25 mouse cellular contexts compared by ENCODE assay signal in genomic region chr7:12011491-12011890, GRCm38 (mm10). TPM values are rescaled to one million over a fixed set of nuclear protein-coding genes. Genes with fewer than 3 reads are reported as not detected.
A peak's percentile ranks its signal among the peaks of the same experiment; 100 is the strongest.
DNase-seq lines count a peak whose midpoint lies in the region; ATAC-seq and TF ChIP-seq lines count a peak whose summit lies in the region.
"Not testable (repeated sequence)": the region's sequence is repeated elsewhere in the genome, so short reads cannot be mapped to it uniquely, and the experiment has no call there.
"Had no signal": no experiment of that assay in that cellular context is flagged by ENCODE, and none has a peak within 500 bp of the region (broad histone marks: within the 10 kb centered on the region; RNA-seq: fewer than 3 reads in every experiment).

No protein-coding gene starts in this region.

- 91% methylated on average over 5 of the region's 5 CpGs for WGBS in hindbrain, embryonic 12.5 days
- 96% methylated on average over 5 of the region's 5 CpGs for WGBS in lung, embryonic 15.5 days
- 96% methylated on average over 5 of the region's 5 CpGs for WGBS in midbrain, postnatal 0 days

- H3K4me2 ChIP-seq in hindbrain, embryonic 12.5 days (replicated peaks); lung, embryonic 15.5 days; midbrain, postnatal 0 days (ENCODE audit: low read depth, low read length, poor library complexity, severe bottlenecking): not testable (repeated sequence)

- not testable (repeated sequence) for TF ChIP-seq CTCF in gastrocnemius, adult 2 months (IDR thresholded peaks at IDR 0.05); midbrain, postnatal 0 days (IDR thresholded peaks at IDR 0.05)

- H3K9ac ChIP-seq in hindbrain, embryonic 12.5 days; lung, embryonic 15.5 days; midbrain, postnatal 0 days (replicated peaks; ENCODE audit: low read length, poor library complexity, severe bottlenecking): not testable (repeated sequence)

- H3K4me3 ChIP-seq in gastrocnemius, adult 2 months; hindbrain, embryonic 12.5 days; lung, embryonic 15.5 days; midbrain, postnatal 0 days (ENCODE audit: low read depth, low read length): not testable (repeated sequence)

- ATAC-seq in hindbrain, embryonic 12.5 days (ENCODE audit: low FRiP score) = peak; percentile 59; the same call in 1 of the 2 replicates
- ATAC-seq in lung, embryonic 15.5 days (ENCODE audit: borderline replicate concordance, extremely low read depth, low FRiP score, low TSS enrichment) = 0 out of 2 replicates have a peak, but pooled peaks have one; percentile 10
- peak; percentile 38; the same call in 1 of the 2 replicates for ATAC-seq in midbrain, postnatal 0 days (ENCODE audit: low FRiP score)

- not testable (repeated sequence) for H3K4me1 ChIP-seq in hindbrain, embryonic 12.5 days; lung, embryonic 15.5 days; midbrain, postnatal 0 days (ENCODE audit: insufficient read depth, low read length)

- DNase-seq in ZHBTc4 (ENCODE audit: low read depth, low spot score) = peak; percentile 27
- DNase-seq in gastrocnemius, adult 2 months = peak; percentile 29
- peak; percentile 20 for DNase-seq in kidney, postnatal 10 days
- DNase-seq in midbrain, postnatal 0 days (ENCODE audit: low spot score) = not testable (repeated sequence)

- not testable (repeated sequence) for H3K27me3 ChIP-seq in hindbrain, embryonic 12.5 days; lung, embryonic 15.5 days; midbrain, postnatal 0 days (ENCODE audit: insufficient read depth, low read length)

- not testable (repeated sequence) for H3K27ac ChIP-seq in gastrocnemius, adult 2 months; hindbrain, embryonic 12.5 days; lung, embryonic 15.5 days; midbrain, postnatal 0 days (ENCODE audit: low read depth, low read length)

- not testable (repeated sequence) for H3K36me3 ChIP-seq in hindbrain, embryonic 12.5 days; lung, embryonic 15.5 days; midbrain, postnatal 0 days (ENCODE audit: insufficient read depth, low read length)

- peaks cover 64% of the 10 kb centered on the region for H3K9me3 ChIP-seq in hindbrain, embryonic 12.5 days (replicated peaks)
- H3K9me3 ChIP-seq in lung, embryonic 15.5 days = peaks cover 39% of the 10 kb centered on the region
- H3K9me3 ChIP-seq in midbrain, postnatal 0 days (ENCODE audit: low read length) = peaks cover 47% of the 10 kb centered on the region

- intact Hi-C loops in gastrocnemius, adult 2 months (cut with DNase I) = not testable (repeated sequence)

RNA-seq across cellular contexts. Expression of gene Vmn1r77, which starts 25.1 kb away (rescaled TPM):
- not detected for total RNA-seq in gastrocnemius, adult 2 months (2021)
- not detected in 2 replicates for polyA plus RNA-seq in hindbrain, embryonic 12.5 days (2016; fragmentation: Nextera tagmentation; extraction: Ambion mirVana)
- not detected in 2 replicates for polyA plus RNA-seq in lung, embryonic 15.5 days (2015; fragmentation: Nextera tagmentation; extraction: Ambion mirVana)
- total RNA-seq in midbrain, postnatal 0 days (2014; rRNA removed) = not detected in 2 replicates
- polyA plus RNA-seq in midbrain, postnatal 0 days (2015; fragmentation: Nextera tagmentation; extraction: Ambion mirVana) = not detected in 2 replicates
- total RNA-seq: adrenal gland, postnatal 10 days; ES-E14; gastrocnemius, adult 8-10 months; gastrocnemius, postnatal 4 days; heart, adult 8-10 months; left cerebral cortex, postnatal 10 days; megakaryocyte, adult 5-6 weeks had no signal
- polyA plus RNA-seq: embryonic facial prominence, embryonic 11.5 days; forebrain, embryonic 16.5 days; heart, embryonic 15.5 days; hindbrain, embryonic 14.5 days; kidney, embryonic 14.5 days; limb, embryonic 10.5 days; liver, embryonic 14.5 days; lung, adult 2 months; midbrain, embryonic 13.5 days; neural tube, embryonic 11.5 days; stomach, postnatal 0 days; thymus, adult 2 months had no signal
